Mouse (Mus musculus) bone marrow macrophage, adult 2 months (primary cell): Measurements from ENCODE around the gene Polr1a. TPM values are rescaled to one million over a fixed set of nuclear protein-coding genes. Genes with fewer than 3 reads are reported as not detected.

Experiments used
- H3K27ac ChIP-seq: 2 replicates; pipeline ENCODE4 v1.5.1; 2012; ENCODE audit warnings: low read depth, low read length; ENCODE audit not compliant: insufficient read depth
- H3K4me1 ChIP-seq: 2 replicates; pipeline ENCODE4 v1.6.1; 2012; ENCODE audit warnings: low read length; ENCODE audit not compliant: control insufficient read depth, insufficient read depth
- H3K4me3 ChIP-seq: 2 replicates; pipeline ENCODE4 v1.5.1; 2012; ENCODE audit warnings: mild to moderate bottlenecking, low read length, moderate library complexity; ENCODE audit not compliant: insufficient read depth
- CTCF ChIP-seq: IDR thresholded peaks from 2 replicates; pipeline ENCODE4 v1.5.1; 2012; ENCODE audit warnings: low read depth, mild to moderate bottlenecking, low read length, moderate library complexity
- POLR2A ChIP-seq: IDR thresholded peaks from 2 replicates; pipeline ENCODE4 v1.6.1; 2012; ENCODE audit warnings: mild to moderate bottlenecking, low read depth, low read length, borderline replicate concordance
- polyA plus RNA-seq: library from polyadenylated mRNA; stranded (reverse); fragments of >200 nt; gene quantifications from 2 replicates; pipeline ENCODE4 v1.2.4, GENCODE M21; 2012; ENCODE audit not compliant: missing spikeins, insufficient read depth, insufficient read length

Polr1a gene
- polyA plus RNA-seq, 1 experiment, result 6.2 TPM

DNA sequence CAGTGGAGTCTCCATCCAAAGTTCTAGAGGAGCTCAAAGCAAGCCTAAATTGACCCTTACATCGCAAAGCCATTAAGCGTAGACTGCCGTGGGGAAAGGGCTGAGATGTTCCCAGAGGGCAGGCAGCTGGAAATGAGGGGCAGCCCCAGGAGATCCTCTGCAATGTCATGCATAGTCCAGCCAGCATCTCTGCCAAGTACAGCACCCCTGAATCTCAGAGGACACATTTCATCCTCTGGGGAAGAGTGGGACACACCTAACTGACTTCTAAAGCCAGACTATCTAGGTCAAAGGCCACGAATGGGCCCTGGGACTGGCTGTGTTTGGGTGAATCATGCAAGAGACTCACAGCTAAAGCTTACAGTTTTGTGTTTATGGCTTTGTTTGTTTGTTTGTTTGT, 85.2 kb downstream of the Polr1a start:
- TF ChIP-seq CTCF, result no peak
- TF ChIP-seq POLR2A, result no peak
- Histone ChIP-seq H3K27ac (no peak overlapping the region), H3K4me3 (no peak overlapping the region), H3K4me1 (peaks cover 27% of the 10 kb centered on the region)

DNA sequence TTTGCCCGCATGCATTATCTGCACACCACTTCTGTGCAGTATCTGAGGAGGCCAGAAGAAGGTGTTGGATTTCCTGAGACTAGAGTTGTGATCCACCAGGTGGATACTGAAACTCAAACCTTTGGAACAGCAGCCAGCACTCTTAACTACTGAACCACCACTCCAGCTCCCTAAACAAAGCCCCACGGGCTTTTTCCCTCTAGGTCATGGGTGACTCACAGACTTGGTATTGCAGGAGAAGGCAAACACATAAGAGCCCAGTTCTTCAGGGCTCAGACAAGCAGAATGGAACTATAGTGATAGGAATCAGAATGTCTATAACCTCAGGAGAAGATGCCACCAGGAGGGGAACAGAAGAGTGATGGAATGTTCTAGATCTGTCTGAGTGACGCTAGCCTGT, 86.2 kb downstream of the Polr1a start:
- no peak overlapping the region for H3K4me3 ChIP-seq
- peaks cover 18% of the 10 kb centered on the region for H3K4me1 ChIP-seq
- TF ChIP-seq CTCF, result no peak
- no peak for TF ChIP-seq POLR2A
- no peak overlapping the region for H3K27ac ChIP-seq

DNA sequence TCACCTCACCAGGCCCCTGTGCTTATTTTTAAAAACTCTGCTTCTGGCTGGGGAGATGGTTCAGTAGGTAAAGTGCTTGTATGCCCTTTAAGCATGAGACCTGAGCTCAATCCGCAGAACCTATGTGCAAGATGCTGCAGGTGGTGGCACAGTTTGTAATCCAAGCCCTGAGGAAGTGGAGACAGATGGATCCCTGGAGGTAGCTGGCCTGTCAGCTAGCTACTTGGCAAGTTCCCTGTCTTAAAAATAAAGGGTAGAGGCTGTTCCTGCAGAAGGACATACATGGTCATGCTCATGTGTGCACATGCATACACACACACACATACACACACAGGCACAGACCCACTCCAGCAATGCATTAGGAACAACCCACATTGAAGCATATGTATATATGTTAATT, 88.4 kb downstream of the Polr1a start:
- H3K4me3 ChIP-seq, result no peak overlapping the region

DNA sequence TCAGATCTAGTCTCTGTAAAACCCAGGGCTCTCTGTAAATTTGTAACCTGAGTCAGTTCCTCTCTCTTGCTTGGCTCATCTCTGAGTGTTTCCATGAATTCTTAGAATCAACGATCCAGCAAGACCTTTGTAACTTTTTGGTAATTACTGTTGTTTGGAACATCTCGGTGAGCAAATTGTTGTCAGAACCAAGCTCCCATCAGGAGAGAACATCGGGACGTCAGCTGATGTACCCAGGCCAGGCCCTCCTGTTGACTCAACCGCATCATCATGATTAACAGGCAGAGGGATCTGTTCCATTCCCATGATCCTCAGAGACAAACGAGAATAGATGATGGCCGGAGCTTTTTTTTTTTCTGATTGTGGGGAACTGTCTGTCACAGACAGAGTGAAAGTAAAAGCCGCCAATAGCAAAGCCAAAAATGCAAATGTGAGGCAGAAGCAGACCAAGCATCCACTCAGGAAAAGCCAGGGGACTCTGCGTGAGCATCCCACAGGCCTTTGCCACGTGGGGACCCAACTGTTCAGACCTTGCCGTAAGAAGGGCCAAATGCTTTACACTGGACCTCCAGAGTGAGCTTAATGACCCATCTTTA, 91.2 kb downstream of the Polr1a start:
- TF ChIP-seq POLR2A, result no peak

More for the DNA sequence above, 88.4 kb downstream of the Polr1a start:
- no peak for TF ChIP-seq CTCF
- TF ChIP-seq POLR2A, result no peak
- Histone ChIP-seq H3K27ac (no peak overlapping the region), H3K4me1 (peaks cover 18% of the 10 kb centered on the region)

DNA sequence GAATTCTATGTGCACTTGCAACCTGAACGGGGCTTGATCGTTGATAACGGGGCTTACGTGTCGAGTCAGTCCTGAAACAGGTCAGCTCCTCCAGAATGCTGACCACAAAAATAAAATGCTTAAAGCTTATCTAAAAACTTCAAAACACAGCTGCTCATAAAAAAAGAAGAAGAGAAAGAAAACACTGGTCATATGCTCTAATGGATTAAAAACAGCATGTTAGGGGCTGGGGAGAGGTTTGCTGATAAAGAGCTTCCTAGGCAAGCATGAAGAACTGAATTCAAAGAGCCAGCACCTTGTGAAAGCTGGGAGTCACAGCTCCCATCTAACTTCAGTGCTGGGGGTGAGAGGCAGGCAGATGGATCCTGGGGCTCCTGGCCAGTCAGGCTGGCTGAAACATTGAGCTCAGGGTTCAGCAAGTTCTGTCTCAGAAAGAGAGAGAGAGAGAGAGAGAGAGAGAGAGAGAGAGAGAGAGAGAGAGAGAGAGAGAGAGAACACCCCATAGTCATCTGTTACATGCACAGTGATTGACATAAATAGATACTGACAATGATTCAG, 92.4 kb downstream of the Polr1a start:
- H3K4me3 ChIP-seq, result no peak overlapping the region
- no peak overlapping the region for H3K27ac ChIP-seq
- TF ChIP-seq POLR2A (no peak), CTCF (no peak)
- H3K4me1 ChIP-seq, result peaks cover 19% of the 10 kb centered on the region

More for the DNA sequence above, 91.2 kb downstream of the Polr1a start:
- H3K4me3 ChIP-seq, result no peak overlapping the region
- H3K4me1 ChIP-seq, result peaks cover 19% of the 10 kb centered on the region
- H3K27ac ChIP-seq, result no peak overlapping the region

DNA sequence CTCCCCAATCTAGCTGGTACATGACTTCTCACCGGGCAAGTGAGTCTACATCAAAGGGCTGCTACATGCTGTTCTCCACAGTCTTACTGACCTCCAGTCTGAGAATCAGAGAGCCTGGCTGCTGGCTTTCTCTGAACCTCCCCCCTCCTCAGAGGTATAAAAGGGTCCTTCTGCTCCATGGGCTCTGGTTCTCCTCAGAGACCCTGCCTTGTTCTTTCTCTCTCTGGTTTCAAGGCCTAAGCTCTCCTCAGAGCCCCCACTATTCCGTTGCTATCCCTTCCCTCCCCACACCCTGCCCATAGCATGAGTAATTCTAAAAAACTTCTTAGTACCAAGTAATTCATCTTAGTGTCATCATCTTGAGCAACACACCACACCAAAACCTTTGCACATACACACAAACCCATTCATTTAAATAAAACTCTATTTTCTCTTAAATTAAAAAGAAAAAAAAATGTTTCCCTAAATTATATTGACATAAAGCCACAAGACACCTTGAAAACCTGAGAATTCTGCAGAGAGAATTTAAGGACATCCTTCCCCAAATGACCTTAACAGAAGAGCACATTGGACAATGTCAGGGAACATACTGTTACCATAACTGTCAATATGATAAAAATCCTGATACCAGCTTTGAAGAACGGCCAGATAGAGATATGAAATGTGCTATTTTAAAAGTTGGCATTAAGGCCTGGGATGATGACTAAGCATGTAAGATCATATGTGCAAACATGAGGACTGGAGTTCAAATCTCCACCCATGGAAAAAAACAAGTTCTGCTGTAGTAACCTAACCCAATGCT, 98.8 kb downstream of the Polr1a start:
- Histone ChIP-seq H3K27ac (no peak overlapping the region), H3K4me1 (peaks cover 5% of the 10 kb centered on the region)
- TF ChIP-seq CTCF, result no peak
- no peak for TF ChIP-seq POLR2A

DNA sequence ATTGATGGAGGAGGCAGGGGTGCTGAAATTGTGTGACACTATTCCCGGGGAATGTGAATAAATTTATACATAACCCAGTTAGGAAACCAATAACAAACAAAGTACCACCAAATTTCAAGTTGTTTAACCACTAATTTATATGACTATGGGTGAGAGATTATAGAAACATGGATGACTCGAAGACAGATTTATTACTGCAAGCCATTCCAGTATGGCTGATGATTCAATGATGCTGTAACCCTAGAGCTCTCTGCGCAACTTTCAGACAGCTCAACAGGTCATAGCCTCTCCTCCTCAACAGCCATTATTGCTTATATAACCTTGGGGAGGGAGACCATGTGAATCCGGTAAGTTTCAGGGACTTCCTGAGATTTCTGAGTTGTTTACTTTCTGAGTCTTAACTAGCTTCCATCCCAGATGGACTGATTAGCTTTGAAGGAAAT, 99.4 kb downstream of the Polr1a start:
- TF ChIP-seq POLR2A (no peak), CTCF (no peak)
- peaks cover 9% of the 10 kb centered on the region for H3K4me1 ChIP-seq
- H3K27ac ChIP-seq, result no peak overlapping the region
- no peak overlapping the region for H3K4me3 ChIP-seq

More for the DNA sequence above, 98.8 kb downstream of the Polr1a start:
- no peak overlapping the region for H3K4me3 ChIP-seq

DNA sequence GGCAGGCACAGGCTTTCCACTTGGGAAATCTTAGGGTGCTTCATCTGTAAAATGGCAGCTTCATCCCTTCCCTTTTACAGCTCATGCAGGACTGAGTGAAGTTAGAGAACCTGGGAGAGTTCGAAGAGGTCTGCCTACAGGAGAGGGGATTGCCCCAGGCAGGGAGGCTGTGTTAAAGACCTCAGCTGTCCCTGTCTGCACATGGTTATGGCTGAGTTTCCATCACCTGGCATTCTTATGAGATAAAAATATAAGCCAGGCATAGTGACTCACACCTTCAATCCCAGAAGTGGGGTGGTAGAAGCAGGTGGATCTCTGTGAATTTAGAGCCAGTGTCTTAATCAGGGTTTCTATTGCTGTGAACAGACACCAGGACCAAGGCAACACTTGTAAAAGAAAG, 100.6 kb downstream of the Polr1a start:
- no peak overlapping the region for H3K27ac ChIP-seq
- no peak overlapping the region for H3K4me3 ChIP-seq
- TF ChIP-seq CTCF (no peak), POLR2A (no peak)
- H3K4me1 ChIP-seq, result peaks cover 9% of the 10 kb centered on the region

DNA sequence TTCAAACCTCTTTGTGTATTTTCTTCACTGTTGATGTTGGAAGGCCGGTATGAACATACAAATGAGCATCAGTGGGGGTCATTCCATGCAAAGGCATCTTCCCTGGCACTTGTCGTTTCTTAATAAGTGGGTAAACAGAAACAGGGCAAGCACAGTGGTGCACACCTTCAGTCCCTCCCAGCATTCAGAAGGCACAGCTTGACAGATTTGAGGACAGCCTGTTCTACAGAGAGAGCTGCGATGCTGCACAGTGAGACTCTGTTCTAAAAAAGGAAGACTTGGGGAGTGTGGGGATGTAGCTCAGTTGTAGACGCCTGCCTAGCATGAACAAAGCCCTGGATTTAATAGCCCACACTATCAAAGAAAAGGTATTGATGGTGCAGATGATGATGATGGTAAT, 105.2 kb downstream of the Polr1a start:
- H3K4me1 ChIP-seq, result peaks cover 9% of the 10 kb centered on the region
- TF ChIP-seq POLR2A (no peak), CTCF (no peak)
- no peak overlapping the region for H3K4me3 ChIP-seq
- H3K27ac ChIP-seq, result no peak overlapping the region

DNA sequence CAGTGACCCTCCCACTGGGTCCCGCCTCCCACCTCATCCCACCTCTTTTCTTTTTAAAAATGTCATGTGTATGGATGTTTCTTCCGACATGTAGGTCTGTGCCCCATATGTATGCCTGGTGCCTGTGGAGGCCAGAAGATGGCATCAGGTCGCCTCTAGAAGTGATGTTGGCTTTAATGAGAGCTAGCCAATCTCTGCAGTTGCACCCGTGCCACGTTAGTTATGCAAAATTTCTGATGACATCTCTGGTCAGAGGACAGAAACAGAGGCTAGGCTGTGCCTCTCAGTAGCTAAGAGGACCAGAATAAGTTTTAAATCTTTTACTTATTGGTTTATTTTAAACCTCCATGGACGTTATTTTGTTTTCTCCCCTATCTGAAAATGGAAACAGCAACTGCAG, 109.2 kb downstream of the Polr1a start:
- peaks cover 3% of the 10 kb centered on the region for H3K4me1 ChIP-seq
- no peak overlapping the region for H3K27ac ChIP-seq
- no peak overlapping the region for H3K4me3 ChIP-seq
- TF ChIP-seq POLR2A (no peak), CTCF (no peak)
